ENCODE assay signal across 23 mouse cellular contexts in the genomic region with DNA sequence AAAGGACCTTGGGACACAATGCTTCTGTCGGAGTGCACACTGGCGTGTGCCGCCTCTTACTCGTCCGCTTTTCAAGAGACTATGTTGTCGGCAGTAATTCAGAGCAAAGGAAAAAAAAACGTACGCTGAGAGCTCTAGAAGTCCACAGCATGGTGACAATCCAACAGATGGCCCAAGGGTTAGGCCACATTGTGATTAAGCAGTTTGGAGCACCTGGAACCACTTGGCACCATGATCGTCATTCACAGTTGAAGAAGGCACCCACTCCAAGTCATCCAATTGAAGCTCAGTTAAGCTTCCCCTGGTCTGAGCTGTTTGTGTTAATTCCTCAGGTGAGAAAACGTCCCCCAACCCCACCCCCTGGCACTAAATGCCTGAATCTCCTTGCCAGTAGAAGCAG. TPM values are rescaled to one million over a fixed set of nuclear protein-coding genes. Genes with fewer than 3 reads are reported as not detected.
DNase-seq lines count a peak whose midpoint lies in the region; ATAC-seq and TF ChIP-seq lines count a peak whose summit lies in the region.
"Had no signal": no experiment of that assay in that cellular context is flagged by ENCODE, and none has a peak within 500 bp of the region (broad histone marks: within the 10 kb centered on the region; RNA-seq: fewer than 3 reads in every experiment).

No protein-coding gene starts in this region.

- H3K27me3 ChIP-seq in cerebellum, adult 2 months (ENCODE audit: control insufficient read depth, insufficient read depth, low read length), result no peaks in the 10 kb centered on the region
- no peaks in the 10 kb centered on the region for H3K27me3 ChIP-seq in kidney, embryonic 16.5 days (ENCODE audit: insufficient read depth, low read length)
- H3K27me3 ChIP-seq: embryonic facial prominence, embryonic 12.5 days; embryonic facial prominence, embryonic 15.5 days; hindbrain, embryonic 12.5 days; hindbrain, embryonic 15.5 days had no signal

- H3K4me1 ChIP-seq in cerebellum, adult 2 months (ENCODE audit: control insufficient read depth, insufficient read depth, low read length), result peaks cover 4% of the 10 kb centered on the region
- H3K4me1 ChIP-seq in kidney, embryonic 16.5 days (ENCODE audit: insufficient read depth, low read length), result no peaks in the 10 kb centered on the region
- H3K4me1 ChIP-seq: embryonic facial prominence, embryonic 12.5 days; embryonic facial prominence, embryonic 15.5 days had no signal

- WGBS in cerebellum, adult 2 months, result 24% methylated on average over 10 of the region's 10 CpGs
- 68% methylated on average over 10 of the region's 10 CpGs for WGBS in kidney, embryonic 16.5 days

- no peaks in the 10 kb centered on the region for H3K36me3 ChIP-seq in kidney, embryonic 16.5 days (ENCODE audit: insufficient read depth, low read length)
- H3K36me3 ChIP-seq: embryonic facial prominence, embryonic 12.5 days; embryonic facial prominence, embryonic 15.5 days; hindbrain, embryonic 12.5 days; hindbrain, embryonic 15.5 days had no signal

- no peak for ATAC-seq in kidney, embryonic 16.5 days (ENCODE audit: low FRiP score, low TSS enrichment)
- ATAC-seq: CD4-positive, CD25-positive, alpha-beta regulatory T cell, adult 4 months; forebrain, embryonic 14.5 days; forebrain, postnatal 0 days; intestine, postnatal 0 days had no signal

- TF ChIP-seq POLR2A in cerebellum, adult 2 months (IDR thresholded peaks at IDR 0.05; ENCODE audit: borderline replicate concordance, insufficient read depth, low read length), result no peak
- no peak for TF ChIP-seq POLR2A in brain, embryonic 14.5 days (IDR thresholded peaks at IDR 0.05; ENCODE audit: borderline replicate concordance, extremely low read depth, insufficient read depth, insufficient read length, poor library complexity, severe bottlenecking)

- TF ChIP-seq CTCF in cerebellum, adult 2 months (IDR thresholded peaks at IDR 0.05; ENCODE audit: borderline replicate concordance, insufficient read depth, low read depth, low read length), result no peak
- no peak for TF ChIP-seq CTCF in brain, embryonic 14.5 days (IDR thresholded peaks at IDR 0.05; ENCODE audit: borderline replicate concordance, extremely low read depth, insufficient read depth, insufficient read length)

- no peak overlapping the region for H3K4me2 ChIP-seq in kidney, embryonic 16.5 days (replicated peaks; ENCODE audit: low read depth, low read length)
- H3K4me2 ChIP-seq: embryonic facial prominence, embryonic 12.5 days; embryonic facial prominence, embryonic 15.5 days; heart, embryonic 11.5 days; hindbrain, embryonic 12.5 days had no signal

- no peak overlapping the region for H3K4me3 ChIP-seq in cerebellum, adult 2 months (replicated peaks; ENCODE audit: insufficient read depth, low read depth, low read length)
- no peak overlapping the region for H3K4me3 ChIP-seq in kidney, embryonic 16.5 days (ENCODE audit: low read length)
- H3K4me3 ChIP-seq: embryonic facial prominence, embryonic 12.5 days; embryonic facial prominence, embryonic 15.5 days; gastrocnemius, adult 2 months; hindbrain, embryonic 12.5 days; hindbrain, embryonic 15.5 days had no signal

- H3K27ac ChIP-seq in cerebellum, adult 2 months (ENCODE audit: insufficient read depth, low read length), result no peak overlapping the region
- no peak overlapping the region for H3K27ac ChIP-seq in kidney, embryonic 16.5 days (ENCODE audit: low read length)
- H3K27ac ChIP-seq: embryonic facial prominence, embryonic 12.5 days; embryonic facial prominence, embryonic 15.5 days; gastrocnemius, adult 2 months; hindbrain, embryonic 12.5 days; hindbrain, embryonic 15.5 days had no signal

- H3K9ac ChIP-seq in kidney, embryonic 16.5 days (replicated peaks; ENCODE audit: low read length), result no peak overlapping the region
- H3K9ac ChIP-seq: embryonic facial prominence, embryonic 12.5 days; embryonic facial prominence, embryonic 15.5 days; forebrain, postnatal 0 days; hindbrain, embryonic 12.5 days; hindbrain, embryonic 15.5 days had no signal

- DNase-seq in cerebellum, adult 2 months, result peak; percentile 27 to 56
- no peak for DNase-seq in cerebellum, adult 11 months
- peak; percentile 15 for DNase-seq in brain, embryonic 14.5 days (ENCODE audit: low read depth)
- peak; percentile 40 to 55 for DNase-seq in cerebellum, postnatal 10 days
- DNase-seq in cerebellum, postnatal 36 days, result peak; percentile 22 to 26
- no peak for DNase-seq in c-Kit-positive CD71-positive TER-119-positive erythroid progenitor cells, embryonic 14.5 days (ENCODE audit: low spot score)
- DNase-seq: adrenal gland, adult 2 months; adrenal gland, postnatal 14 days; forebrain, postnatal 0 days; gastrocnemius, adult 2 months; gastrocnemius, postnatal 14 days; heart, adult 11 months; kidney, adult 2 months had no signal

- H3K9me3 ChIP-seq in kidney, embryonic 16.5 days (ENCODE audit: low read length), result no peaks in the 10 kb centered on the region
- H3K9me3 ChIP-seq: embryonic facial prominence, embryonic 12.5 days; embryonic facial prominence, embryonic 15.5 days; hindbrain, embryonic 12.5 days; hindbrain, embryonic 15.5 days had no signal

RNA-seq across cellular contexts. Expression of a gene that starts 36.2 kb away (rescaled TPM):
- polyA plus RNA-seq in cerebellum, adult 2 months (2012; rRNA removed), result 15.9 and 16.3 TPM in 2 replicates
- polyA plus RNA-seq in brain, embryonic 14.5 days (2012; rRNA removed), result 5.7 and 14.8 TPM in 2 replicates
- polyA plus RNA-seq in kidney, embryonic 16.5 days (2015; fragmentation: Nextera tagmentation; extraction: Ambion mirVana), result 3.2 TPM in 2 replicates
- polyA plus RNA-seq: C2C12; CD4-positive, CD25-positive, alpha-beta regulatory T cell, adult 4 months had no signal

Comparison
In these comparisons a context has a peak if more than half of its experiments do, and no peak if none do; other contexts are left out.
1. DNase-seq: peak in cerebellum, adult 2 months (2 of 2), brain, embryonic 14.5 days (single experiment), cerebellum, postnatal 10 days (2 of 2) and cerebellum, postnatal 36 days (2 of 2); none in cerebellum, adult 11 months (single experiment) and c-Kit-positive CD71-positive TER-119-positive erythroid progenitor cells, embryonic 14.5 days (single experiment).